Mouse (Mus musculus) layer of hippocampus, adult 2 months (tissue): ENCODE results near the gene Fignl1. TPM values are rescaled to one million over a fixed set of nuclear protein-coding genes. Genes with fewer than 3 reads are reported as not detected.
A peak's percentile ranks its signal among the peaks of the same experiment; 100 is the strongest.

Experiments used
- DNase-seq, 2 experiments: peaks; one replicate each; pipeline ENCODE4 v3.0.0; 2022; ENCODE audit warnings: low spot score in 2 of 2
- H3K27ac ChIP-seq: fragments of 200-600 bp; 2 replicates; pipeline ENCODE4 v1.8.1; 2022
- H3K4me3 ChIP-seq: fragments of 200-600 bp; 2 replicates; pipeline ENCODE4 v1.8.1; 2022; ENCODE audit warnings: mild to moderate bottlenecking
- CTCF ChIP-seq: fragments of 200-600 bp; conservative IDR thresholded peaks from 2 replicates; pipeline ENCODE4 v1.8.1; 2022; ENCODE audit warnings: antibody characterized with exemption, mild to moderate bottlenecking, moderate library complexity
- total RNA-seq, 2 experiments: library from RNA; stranded (reverse); gene quantifications; 2 replicates each; pipeline ENCODE4 v1.2.3; 2021

Fignl1 gene
- total RNA-seq, 2 experiments from 2014 or later, result 0.61 to 0.67 TPM

DNA sequence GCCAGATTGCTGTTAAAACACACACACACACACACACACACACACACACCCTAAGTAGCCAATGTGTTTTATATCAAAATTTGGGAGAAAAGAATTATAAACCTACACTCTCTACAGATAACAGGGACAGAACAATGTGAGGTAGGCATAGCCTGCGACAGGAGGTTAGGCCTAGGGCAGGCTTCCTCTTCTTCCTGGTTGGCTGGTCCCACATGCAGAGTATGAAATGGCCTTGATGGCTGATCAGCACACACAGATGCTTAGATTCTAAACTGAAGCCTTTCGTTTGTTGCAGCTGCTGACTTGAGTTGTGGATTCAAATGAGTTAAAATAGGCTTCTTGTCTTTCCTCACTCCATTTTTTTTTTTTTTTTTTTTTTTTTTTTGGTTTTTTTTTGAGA, 31.0 kb downstream of the Fignl1 start:
- TF ChIP-seq CTCF, result no peak
- no peak overlapping the region for H3K4me3 ChIP-seq
- DNase-seq, result no peak
- H3K27ac ChIP-seq, result no peak overlapping the region

DNA sequence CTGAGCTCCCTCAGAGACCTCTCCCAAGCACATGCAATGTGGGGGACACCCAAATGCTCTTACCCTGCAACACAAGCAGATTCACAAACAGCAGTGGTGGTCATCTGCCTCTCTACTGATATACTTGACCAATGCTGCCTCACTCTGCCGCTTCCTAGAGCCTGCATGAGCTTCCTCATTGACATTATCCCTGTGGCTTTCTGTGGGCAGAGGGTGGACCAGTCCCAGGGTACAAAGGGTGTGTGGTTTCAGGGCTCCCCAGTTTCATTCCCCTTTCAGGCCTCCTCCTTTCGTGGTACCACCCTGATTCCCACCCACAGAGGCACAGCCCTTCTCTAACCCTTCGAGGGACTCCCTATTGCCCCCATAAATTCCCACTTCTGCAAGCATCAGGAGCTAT, 31.5 kb downstream of the Fignl1 start:
- TF ChIP-seq CTCF, result no peak
- Histone ChIP-seq H3K4me3 (no peak overlapping the region), H3K27ac (no peak overlapping the region)
- DNase-seq, result no peak

- no peak for DNase-seq
- 0 out of 2 replicates have a peak, but pooled peaks have one; percentile 13 for TF ChIP-seq CTCF
- Histone ChIP-seq H3K4me3 (no peak overlapping the region), H3K27ac (no peak overlapping the region)
These were observed 32.0 kb downstream of the Fignl1 start for GRCm38 (mm10) chr11:11776822-11777174.

DNA sequence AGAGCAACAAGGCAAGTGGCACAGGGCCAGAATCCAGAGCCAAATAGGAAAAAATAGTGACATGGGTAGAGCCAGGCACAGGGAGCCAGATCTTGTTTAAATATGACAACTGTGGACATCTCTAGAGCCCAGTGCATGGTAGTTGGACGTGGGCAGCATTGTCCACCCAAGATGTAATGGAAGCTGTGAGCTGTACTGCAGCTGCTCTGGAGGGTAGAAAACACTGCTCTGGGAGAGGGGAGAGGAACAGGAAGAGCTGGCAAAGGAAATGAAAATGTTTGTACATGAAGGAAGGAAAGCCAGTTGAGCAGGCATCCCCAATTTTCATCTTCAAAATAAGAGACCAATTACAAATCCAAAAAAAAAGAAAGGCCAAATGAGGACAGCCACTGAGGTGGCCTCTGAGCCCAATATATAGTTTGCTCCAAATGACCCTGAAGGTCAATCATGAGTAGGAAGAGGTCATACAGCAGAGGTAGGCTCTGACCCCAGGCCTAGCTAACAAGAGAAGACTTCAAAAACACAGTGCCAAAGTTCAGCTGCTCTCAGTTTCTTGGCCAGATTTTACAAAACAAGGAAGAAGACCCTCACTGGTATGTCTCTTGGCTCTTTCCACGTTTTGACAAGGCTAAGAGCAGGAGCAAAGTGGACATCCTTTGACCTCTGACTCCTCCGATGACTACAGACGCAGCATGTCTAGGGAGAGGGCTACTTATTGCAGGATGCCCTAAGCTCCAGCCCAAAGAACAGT, 32.5 kb downstream of the Fignl1 start:
- no peak for DNase-seq
- TF ChIP-seq CTCF, result no peak
- no peak overlapping the region for H3K4me3 ChIP-seq
- H3K27ac ChIP-seq, result no peak overlapping the region

DNA sequence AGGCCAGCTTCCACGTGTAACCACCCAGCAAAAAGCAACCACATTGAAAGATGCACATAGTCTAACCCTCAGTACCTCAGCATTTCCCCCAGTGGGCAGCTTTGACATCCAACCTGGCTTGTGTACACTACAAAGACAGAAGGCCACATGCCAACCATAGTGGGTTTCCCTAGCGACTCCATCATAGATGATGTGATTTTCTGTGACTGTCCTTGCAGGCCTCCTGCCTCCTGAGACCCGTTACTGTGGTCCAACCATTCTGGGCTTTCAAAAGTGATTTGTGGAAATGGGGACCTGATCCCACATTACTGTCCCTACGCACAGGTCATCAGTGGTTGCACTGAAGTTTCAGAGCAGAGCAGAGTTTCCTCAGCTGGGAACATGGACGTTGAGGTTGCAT, 33.9 kb downstream of the Fignl1 start:
- no peak for TF ChIP-seq CTCF
- Histone ChIP-seq H3K27ac (no peak overlapping the region), H3K4me3 (no peak overlapping the region)
- DNase-seq, result no peak

DNA sequence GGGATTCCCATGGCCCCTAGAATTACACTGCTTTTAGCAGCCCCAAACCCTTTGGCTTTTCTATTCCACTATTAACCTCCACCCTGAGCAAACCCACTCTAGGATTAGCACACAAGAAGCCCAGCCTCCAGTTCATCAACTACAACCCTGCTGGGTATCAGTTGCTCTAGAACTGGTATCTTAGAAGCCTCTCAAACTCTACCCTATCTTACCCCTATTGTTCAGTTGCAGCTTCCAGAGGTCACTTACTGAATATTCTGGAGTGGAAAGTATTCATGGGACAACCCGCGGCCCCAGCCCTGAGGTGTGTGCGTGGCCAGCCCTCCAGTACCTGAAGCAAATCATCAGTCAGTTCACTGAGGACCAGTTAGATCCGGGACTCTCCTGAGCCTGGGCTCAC, 34.4 kb downstream of the Fignl1 start:
- no peak for TF ChIP-seq CTCF
- H3K27ac ChIP-seq, result no peak overlapping the region
- no peak for DNase-seq
- H3K4me3 ChIP-seq, result no peak overlapping the region

DNA sequence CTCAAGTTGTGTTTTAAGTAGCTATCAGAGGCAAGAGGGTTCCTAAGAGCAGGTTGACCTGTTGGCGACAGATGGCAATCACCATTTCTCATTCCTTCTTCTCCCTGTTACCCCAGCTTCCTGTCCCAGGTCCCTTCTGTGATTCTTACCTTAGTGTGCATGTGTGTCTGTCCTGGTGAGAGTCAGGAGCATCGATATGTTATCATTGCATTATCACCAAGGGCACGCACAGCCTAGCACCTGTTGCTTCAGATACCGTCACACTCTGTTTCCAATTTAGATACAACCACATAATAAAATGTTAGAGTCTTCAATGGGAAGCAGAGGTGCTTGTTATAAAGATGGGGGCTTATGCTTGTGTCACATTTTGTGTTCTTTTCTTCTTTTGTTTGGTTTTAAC, 36.6 kb downstream of the Fignl1 start:
- TF ChIP-seq CTCF, result no peak

DNA sequence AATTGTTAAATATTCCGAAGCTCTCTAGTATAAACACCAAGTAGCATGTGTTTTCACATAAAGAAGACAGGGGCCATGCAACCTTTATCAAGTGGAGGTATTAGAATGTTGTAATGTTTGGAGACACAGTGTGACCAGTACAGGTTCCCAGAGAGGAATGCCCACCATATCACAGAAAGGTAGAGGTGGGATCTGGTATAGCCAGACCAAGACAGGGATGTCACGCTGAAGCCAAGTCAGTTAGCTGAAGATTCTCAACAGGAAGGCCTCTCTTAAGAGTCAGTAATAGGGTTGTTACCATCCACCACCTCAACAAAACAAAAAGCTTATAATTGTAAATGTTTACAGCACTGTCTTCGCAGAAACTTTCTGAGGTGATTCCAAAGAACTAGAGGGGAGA, 38.1 kb downstream of the Fignl1 start:
- H3K27ac ChIP-seq, result no peak overlapping the region
- no peak for TF ChIP-seq CTCF
- no peak overlapping the region for H3K4me3 ChIP-seq
- no peak for DNase-seq

More for the DNA sequence above, 36.6 kb downstream of the Fignl1 start:
- no peak for DNase-seq
- H3K27ac ChIP-seq, result no peak overlapping the region
- H3K4me3 ChIP-seq, result no peak overlapping the region

DNA sequence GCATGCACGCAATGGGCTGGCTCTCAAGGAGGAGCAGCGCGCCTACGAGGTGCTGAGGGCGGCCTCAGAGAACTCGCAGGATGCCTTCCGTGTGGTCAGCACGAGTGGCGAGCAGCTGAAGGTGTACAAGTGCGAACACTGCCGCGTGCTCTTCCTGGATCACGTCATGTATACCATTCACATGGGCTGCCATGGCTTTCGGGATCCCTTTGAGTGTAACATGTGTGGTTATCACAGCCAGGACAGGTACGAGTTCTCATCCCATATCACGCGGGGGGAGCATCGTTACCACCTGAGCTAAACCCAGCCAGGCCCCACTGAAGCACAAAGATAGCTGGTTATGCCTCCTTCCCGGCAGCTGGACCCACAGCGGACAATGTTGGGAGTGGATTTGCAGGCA, 39.5 kb downstream of the Fignl1 start:
- no peak for DNase-seq
- no peak for TF ChIP-seq CTCF
- no peak overlapping the region for H3K4me3 ChIP-seq
- H3K27ac ChIP-seq, result no peak overlapping the region

DNA sequence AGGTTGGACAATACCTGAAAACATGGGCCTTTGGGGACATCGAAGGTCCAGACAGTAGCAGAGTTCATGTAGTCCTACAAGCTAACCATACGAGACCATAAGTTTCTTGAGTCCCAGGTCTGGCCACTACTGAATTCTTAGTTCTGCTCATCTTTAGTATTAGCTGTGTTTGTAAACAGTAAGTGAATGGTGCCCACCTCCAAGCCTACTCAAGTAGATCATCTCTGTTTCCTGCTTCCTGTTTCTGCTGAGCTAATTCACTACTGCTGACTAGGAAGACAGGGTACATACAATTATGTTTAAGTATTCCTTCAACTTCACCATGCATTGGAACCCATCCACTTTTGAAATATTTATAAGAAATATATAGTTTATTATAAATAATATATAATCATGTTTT, 40.7 kb downstream of the Fignl1 start:
- H3K27ac ChIP-seq, result no peak overlapping the region
- no peak for DNase-seq
- H3K4me3 ChIP-seq, result no peak overlapping the region
- no peak for TF ChIP-seq CTCF

- no peak for TF ChIP-seq CTCF
- H3K4me3 ChIP-seq, result no peak overlapping the region
- DNase-seq, result no peak
- H3K27ac ChIP-seq, result no peak overlapping the region
These were observed 42.0 kb downstream of the Fignl1 start for GRCm38 (mm10) chr11:11766736-11767135.

DNA sequence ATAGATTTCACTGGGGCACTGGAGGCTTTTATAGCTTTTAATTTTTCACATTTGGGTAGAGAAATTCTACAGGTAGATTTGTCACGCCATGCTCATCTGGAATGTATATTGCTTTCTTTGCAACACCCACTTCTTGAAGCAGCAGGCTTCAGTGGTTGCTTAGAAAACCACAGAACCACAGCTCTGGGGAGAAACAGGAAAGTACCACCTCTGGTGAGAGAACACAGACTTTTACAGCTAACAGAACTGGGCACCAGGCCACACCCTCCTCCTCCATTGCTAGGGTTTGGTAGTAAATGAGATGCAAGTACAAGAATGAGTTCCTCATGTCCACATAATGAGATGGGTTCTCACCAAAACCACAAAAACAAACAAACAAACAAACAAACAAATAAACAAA, 42.7 kb downstream of the Fignl1 start:
- no peak for TF ChIP-seq CTCF
- H3K4me3 ChIP-seq, result no peak overlapping the region
- H3K27ac ChIP-seq, result no peak overlapping the region
- DNase-seq, result no peak

- Histone ChIP-seq H3K4me3 (no peak overlapping the region), H3K27ac (no peak overlapping the region)
- TF ChIP-seq CTCF, result no peak
- no peak for DNase-seq
These were observed 43.3 kb downstream of the Fignl1 start for GRCm38 (mm10) chr11:11765414-11765813.

- DNase-seq, result no peak
- no peak overlapping the region for H3K4me3 ChIP-seq
- no peak for TF ChIP-seq CTCF
- H3K27ac ChIP-seq, result no peak overlapping the region
These were observed 45.5 kb downstream of the Fignl1 start for GRCm38 (mm10) chr11:11763211-11763666.

GRCm38 (mm10) chr11:11758883-11759282, 49.9 kb downstream of the Fignl1 start:
- H3K27ac ChIP-seq, result no peak overlapping the region
- no peak for TF ChIP-seq CTCF
- no peak for DNase-seq

More at GRCm38 (mm10) chr11:11758883-11759282, 49.9 kb downstream of the Fignl1 start:
- H3K4me3 ChIP-seq, result no peak overlapping the region
